Mouse (Mus musculus): ENCODE data around the gene Ccdc151. TPM values are rescaled to one million over a fixed set of nuclear protein-coding genes. Genes with fewer than 3 reads are reported as not detected.
A peak's percentile ranks its signal among the peaks of the same experiment; 100 is the strongest.

The Ccdc151 gene
- polyA plus RNA-seq, 1 experiment: 7.9 TPM

GRCm38 (mm10) chr9:21978398-21979128 is 23.9 kb downstream of the Ccdc151 start:
- no peak for TF ChIP-seq CTCF (IDR thresholded peaks at IDR 0.05; ENCODE audit: extremely low read depth, insufficient read depth, low read length)
- TF ChIP-seq POLR2A (IDR thresholded peaks at IDR 0.05; ENCODE audit: extremely low read depth, insufficient read depth, low read length): no peak
- no peaks in the 10 kb centered on the region for H3K4me1 ChIP-seq (ENCODE audit: control insufficient read depth, insufficient read depth, low read length)
- H3K27ac ChIP-seq (ENCODE audit: insufficient read depth, low read length): no peak overlapping the region
- H3K4me3 ChIP-seq (ENCODE audit: insufficient read depth, low read length): no peak overlapping the region

GRCm38 (mm10) chr9:21977972-21978371 is 24.5 kb downstream of the Ccdc151 start:
- Histone ChIP-seq H3K4me1 (ENCODE audit: control insufficient read depth, insufficient read depth, low read length) (no peaks in the 10 kb centered on the region), H3K27ac (ENCODE audit: insufficient read depth, low read length) (no peak overlapping the region), H3K4me3 (ENCODE audit: insufficient read depth, low read length) (no peak overlapping the region)
- TF ChIP-seq POLR2A (IDR thresholded peaks at IDR 0.05; ENCODE audit: extremely low read depth, insufficient read depth, low read length) (no peak), CTCF (IDR thresholded peaks at IDR 0.05; ENCODE audit: extremely low read depth, insufficient read depth, low read length) (peak; percentile 48)

GRCm38 (mm10) chr9:21977331-21977730 is 25.1 kb downstream of the Ccdc151 start:
- no peak for TF ChIP-seq POLR2A (IDR thresholded peaks at IDR 0.05; ENCODE audit: extremely low read depth, insufficient read depth, low read length)
- no peak for TF ChIP-seq CTCF (IDR thresholded peaks at IDR 0.05; ENCODE audit: extremely low read depth, insufficient read depth, low read length)
- no peaks in the 10 kb centered on the region for H3K4me1 ChIP-seq (ENCODE audit: control insufficient read depth, insufficient read depth, low read length)
- no peak overlapping the region for H3K4me3 ChIP-seq (ENCODE audit: insufficient read depth, low read length)
- no peak overlapping the region for H3K27ac ChIP-seq (ENCODE audit: insufficient read depth, low read length)

GRCm38 (mm10) chr9:21976626-21977175 is 25.7 kb downstream of the Ccdc151 start:
- Histone ChIP-seq H3K27ac (ENCODE audit: insufficient read depth, low read length) (no peak overlapping the region), H3K4me1 (ENCODE audit: control insufficient read depth, insufficient read depth, low read length) (no peaks in the 10 kb centered on the region), H3K4me3 (ENCODE audit: insufficient read depth, low read length) (no peak overlapping the region)
- TF ChIP-seq POLR2A (IDR thresholded peaks at IDR 0.05; ENCODE audit: extremely low read depth, insufficient read depth, low read length) (no peak), CTCF (IDR thresholded peaks at IDR 0.05; ENCODE audit: extremely low read depth, insufficient read depth, low read length) (no peak)

GRCm38 (mm10) chr9:21969304-21969703 is 33.1 kb downstream of the Ccdc151 start:
- TF ChIP-seq POLR2A (IDR thresholded peaks at IDR 0.05; ENCODE audit: extremely low read depth, insufficient read depth, low read length) (no peak), CTCF (IDR thresholded peaks at IDR 0.05; ENCODE audit: extremely low read depth, insufficient read depth, low read length) (no peak)
- Histone ChIP-seq H3K27ac (ENCODE audit: insufficient read depth, low read length) (no peak overlapping the region), H3K4me1 (ENCODE audit: control insufficient read depth, insufficient read depth, low read length) (no peaks in the 10 kb centered on the region), H3K4me3 (ENCODE audit: insufficient read depth, low read length) (no peak overlapping the region)

- TF ChIP-seq POLR2A (IDR thresholded peaks at IDR 0.05; ENCODE audit: extremely low read depth, insufficient read depth, low read length) (no peak), CTCF (IDR thresholded peaks at IDR 0.05; ENCODE audit: extremely low read depth, insufficient read depth, low read length) (no peak)
- H3K4me1 ChIP-seq (ENCODE audit: control insufficient read depth, insufficient read depth, low read length): no peaks in the 10 kb centered on the region
- no peak overlapping the region for H3K27ac ChIP-seq (ENCODE audit: insufficient read depth, low read length)
- no peak overlapping the region for H3K4me3 ChIP-seq (ENCODE audit: insufficient read depth, low read length)
Measured at GRCm38 (mm10) chr9:21968883-21969282, 33.6 kb downstream of the Ccdc151 start.

- Histone ChIP-seq H3K4me1 (ENCODE audit: control insufficient read depth, insufficient read depth, low read length) (no peaks in the 10 kb centered on the region), H3K4me3 (ENCODE audit: insufficient read depth, low read length) (peak within 1 kb of the TSS; percentile 23), H3K27ac (ENCODE audit: insufficient read depth, low read length) (peak within 1 kb of the TSS; percentile 51)
- no peak for TF ChIP-seq POLR2A (IDR thresholded peaks at IDR 0.05; ENCODE audit: extremely low read depth, insufficient read depth, low read length)
- TF ChIP-seq CTCF (IDR thresholded peaks at IDR 0.05; ENCODE audit: extremely low read depth, insufficient read depth, low read length): no peak
Measured at GRCm38 (mm10) chr9:21963417-21963816, 39.0 kb downstream of the Ccdc151 start, which contains the start of gene Epor. TSS of gene Epor (minus strand) at chr9:21963506.

GRCm38 (mm10) chr9:21962416-21963059 is 39.9 kb downstream of the Ccdc151 start:
- Histone ChIP-seq H3K27ac (ENCODE audit: insufficient read depth, low read length) (peak overlapping the region; percentile 51), H3K4me1 (ENCODE audit: control insufficient read depth, insufficient read depth, low read length) (no peaks in the 10 kb centered on the region), H3K4me3 (ENCODE audit: insufficient read depth, low read length) (peak overlapping the region; percentile 23)
- TF ChIP-seq CTCF (IDR thresholded peaks at IDR 0.05; ENCODE audit: extremely low read depth, insufficient read depth, low read length) (no peak), POLR2A (IDR thresholded peaks at IDR 0.05; ENCODE audit: extremely low read depth, insufficient read depth, low read length) (no peak)

GRCm38 (mm10) chr9:21962010-21962409 is 40.4 kb downstream of the Ccdc151 start:
- no peak for TF ChIP-seq CTCF (IDR thresholded peaks at IDR 0.05; ENCODE audit: extremely low read depth, insufficient read depth, low read length)
- TF ChIP-seq POLR2A (IDR thresholded peaks at IDR 0.05; ENCODE audit: extremely low read depth, insufficient read depth, low read length): no peak
- H3K4me3 ChIP-seq (ENCODE audit: insufficient read depth, low read length): peak overlapping the region; percentile 23
- no peak overlapping the region for H3K27ac ChIP-seq (ENCODE audit: insufficient read depth, low read length)
- H3K4me1 ChIP-seq (ENCODE audit: control insufficient read depth, insufficient read depth, low read length): no peaks in the 10 kb centered on the region

Data from cortical plate, adult 2 months (tissue).